Mouse (Mus musculus) layer of hippocampus, postnatal 10 days (tissue): ENCODE data around the gene Sigirr. TPM values are rescaled to one million over a fixed set of nuclear protein-coding genes. Genes with fewer than 3 reads are reported as not detected.

Source experiments
- DNase-seq, 2 experiments: peaks; one replicate each; pipeline ENCODE4 v3.0.0; 2021; ENCODE audit warnings: low spot score in 2 of 2
- total RNA-seq, 2 experiments: library from RNA; stranded (reverse); gene quantifications; 2 replicates each; pipeline ENCODE4 v1.2.3; 2021

The Sigirr gene
- total RNA-seq, 2 experiments from 2014 or later, result 2.1 to 2.5 TPM

GRCm38 (mm10) chr7:141061269-141061692 is 39.1 kb downstream of the Sigirr start:
- DNase-seq, result peak in 1 of 2 experiments; percentile 60

DNA sequence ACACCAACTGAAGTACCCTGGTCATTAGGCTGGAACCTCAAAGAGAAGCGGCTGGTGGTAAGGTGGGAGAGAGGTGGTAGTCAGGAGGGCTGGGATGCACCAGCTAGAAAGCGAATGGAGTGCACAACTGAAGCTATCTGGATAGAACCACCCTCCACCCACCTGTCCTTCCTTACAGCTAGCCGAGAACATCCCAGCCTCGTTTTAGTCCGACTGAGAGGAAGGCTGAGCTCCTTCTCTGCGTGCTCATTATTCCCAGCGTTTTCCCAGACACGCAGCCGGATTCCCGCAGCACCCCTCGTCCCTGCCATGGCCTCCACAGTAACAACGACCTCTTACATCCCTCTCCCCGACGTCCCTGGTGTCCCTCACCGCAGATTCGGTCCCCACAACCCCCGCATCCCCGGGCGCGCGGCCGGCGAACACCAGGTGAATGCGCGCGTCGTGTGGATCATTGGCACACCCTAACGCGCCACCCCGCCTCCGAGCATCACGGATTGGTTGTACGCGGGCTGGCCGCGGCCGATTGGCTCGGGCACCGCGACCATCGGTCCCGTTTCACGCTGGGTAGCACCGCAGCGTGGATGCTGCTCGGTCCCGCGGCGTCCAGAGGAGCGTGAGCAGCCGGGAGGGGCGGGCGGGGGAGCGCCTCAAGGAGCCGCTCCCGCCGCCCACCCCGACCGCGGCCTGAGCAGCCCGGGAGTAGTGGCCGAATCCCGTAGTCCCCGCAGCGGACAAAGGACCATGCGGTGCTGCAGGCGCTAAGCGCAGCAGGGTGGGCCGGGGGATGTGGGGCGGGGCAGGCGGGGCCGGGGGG is 39.7 kb downstream of the Sigirr start, which contains the start of gene B4galnt4:
TSS of gene B4galnt4 (plus strand) at position 679 of the 817 bp plus-strand sequence.
- DNase-seq, result peak; percentile 86 to 91

DNA sequence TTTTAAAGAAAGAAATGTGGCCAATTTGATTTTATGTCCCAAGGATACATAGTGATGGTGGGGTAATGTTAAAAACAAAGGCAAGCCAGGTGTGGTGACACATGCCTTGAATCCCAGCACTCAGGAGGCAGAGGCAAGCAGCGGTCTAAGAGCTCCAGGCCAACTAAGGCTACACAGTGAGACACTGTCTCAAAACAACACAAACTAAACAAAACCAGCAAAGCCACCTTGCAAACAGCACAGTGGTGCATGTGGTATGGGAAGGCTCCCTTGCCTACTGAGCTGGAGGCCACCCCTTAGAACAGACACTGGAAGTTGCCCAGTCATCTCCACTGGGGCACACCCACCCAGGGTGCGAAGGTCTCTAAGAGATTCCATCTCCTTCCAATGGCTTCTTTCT is 40.4 kb downstream of the Sigirr start:
- DNase-seq, result no peak

GRCm38 (mm10) chr7:141058601-141059341 is 41.6 kb downstream of the Sigirr start:
- no peak for DNase-seq

- DNase-seq, result no peak
Observed at GRCm38 (mm10) chr7:141057541-141057940, 42.8 kb downstream of the Sigirr start.

DNA sequence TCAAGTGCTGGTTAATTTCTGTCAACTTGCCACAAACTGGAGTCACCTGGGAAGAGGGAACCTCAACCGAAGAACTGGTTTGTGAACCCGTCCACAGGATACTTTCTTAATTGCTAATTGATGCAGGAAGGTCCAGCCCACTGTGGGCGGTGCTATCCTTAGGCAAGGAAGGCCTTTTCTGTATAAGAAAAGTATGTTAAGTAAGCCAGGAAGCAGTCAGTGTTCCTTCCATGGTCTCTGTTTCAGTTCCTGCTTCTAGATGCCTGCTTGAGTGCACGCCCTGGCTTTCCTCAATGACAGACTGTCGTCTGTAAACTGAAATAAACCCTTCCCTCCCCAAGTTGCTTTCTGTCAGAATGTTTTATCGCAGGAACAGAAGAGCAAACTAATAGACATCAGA is 43.4 kb downstream of the Sigirr start:
- no peak for DNase-seq

DNA sequence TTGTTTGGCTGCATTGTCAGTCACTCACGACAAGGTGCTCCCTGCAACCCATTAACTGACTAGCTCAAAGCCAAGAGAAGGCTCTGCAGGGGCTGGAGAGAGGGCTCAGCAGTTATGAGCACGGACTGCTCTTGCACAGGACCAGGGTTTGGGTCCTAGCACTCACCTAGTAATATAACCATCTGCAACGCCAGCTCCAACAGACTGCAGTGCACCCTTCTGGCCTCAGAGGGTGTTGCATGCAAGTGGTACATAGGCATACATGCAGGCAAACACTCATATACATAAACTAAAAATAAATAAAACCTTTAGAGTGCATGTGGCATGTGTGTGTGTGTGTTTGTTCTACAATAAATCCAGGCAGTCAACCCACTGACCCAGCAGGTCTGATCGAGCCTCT is 44.6 kb downstream of the Sigirr start:
- no peak for DNase-seq

DNA sequence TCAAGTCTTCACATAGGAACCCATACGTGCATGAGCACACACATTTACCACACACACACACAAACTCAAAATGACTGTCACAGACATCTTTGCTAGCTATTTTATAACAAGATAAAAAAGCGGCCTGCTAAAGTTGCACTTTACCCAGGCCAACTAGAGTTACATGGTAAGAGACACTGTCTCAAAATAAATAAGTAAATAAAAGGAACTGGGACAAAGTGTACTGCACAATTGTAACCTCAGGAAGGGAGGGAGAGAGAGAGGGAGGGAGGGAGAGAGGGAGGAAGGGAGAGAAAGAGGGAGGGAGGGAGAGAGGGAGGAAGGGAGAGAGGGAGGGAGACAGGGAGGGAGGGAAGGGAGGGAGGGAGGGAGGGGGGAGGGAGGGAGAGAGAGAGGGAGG is 48.0 kb downstream of the Sigirr start:
- no peak for DNase-seq

DNA sequence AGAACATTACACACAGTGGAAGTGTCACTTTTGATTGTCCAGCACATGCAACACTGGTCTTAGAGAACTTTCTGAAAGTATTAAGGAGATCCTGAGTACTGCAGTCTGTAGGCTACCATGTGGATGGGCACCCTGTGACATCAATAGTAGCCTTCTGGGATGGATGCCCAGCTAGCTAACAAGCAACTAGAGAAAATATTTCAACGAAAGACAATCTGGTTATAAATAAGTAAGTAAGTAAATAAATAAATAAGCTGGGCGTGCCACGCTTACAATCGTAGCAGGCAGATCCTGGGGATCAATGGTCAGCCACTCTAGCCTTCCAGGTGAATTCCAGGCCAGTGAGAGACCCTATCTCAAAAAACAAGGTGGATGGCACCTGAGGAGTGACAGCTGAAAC is 48.4 kb downstream of the Sigirr start:
- DNase-seq, result no peak

- DNase-seq, result no peak
Observed at GRCm38 (mm10) chr7:141051060-141051685, 49.2 kb downstream of the Sigirr start.

DNA sequence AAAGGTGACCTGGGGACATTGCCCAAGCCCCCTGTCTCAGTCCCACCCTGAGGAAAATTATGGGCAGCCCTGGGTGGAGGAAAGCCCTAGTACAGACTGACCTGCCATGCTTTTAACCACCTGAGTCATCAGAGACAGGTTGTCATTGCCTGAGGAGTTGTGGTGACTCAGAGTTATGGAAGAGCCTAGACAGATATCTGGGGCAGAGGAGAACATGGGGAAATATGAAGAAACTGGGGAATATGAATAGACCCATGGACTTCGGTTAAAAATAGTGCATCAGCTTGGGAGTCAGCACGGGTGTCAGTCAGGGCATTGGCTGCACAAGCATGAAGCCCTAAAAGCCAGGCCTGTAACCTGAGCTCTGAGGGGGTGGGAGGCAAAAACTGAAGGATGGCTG is 51.0 kb downstream of the Sigirr start:
- no peak for DNase-seq

GRCm38 (mm10) chr7:141048226-141049218 is 51.9 kb downstream of the Sigirr start:
- peak; percentile 95 for DNase-seq

GRCm38 (mm10) chr7:141047581-141048225 is 52.7 kb downstream of the Sigirr start:
- peak; percentile 67 to 76 for DNase-seq

- no peak for DNase-seq
Observed at GRCm38 (mm10) chr7:141046931-141047580, 53.3 kb downstream of the Sigirr start.

- no peak for DNase-seq
Observed at GRCm38 (mm10) chr7:141042539-141042938, 57.8 kb downstream of the Sigirr start.

DNA sequence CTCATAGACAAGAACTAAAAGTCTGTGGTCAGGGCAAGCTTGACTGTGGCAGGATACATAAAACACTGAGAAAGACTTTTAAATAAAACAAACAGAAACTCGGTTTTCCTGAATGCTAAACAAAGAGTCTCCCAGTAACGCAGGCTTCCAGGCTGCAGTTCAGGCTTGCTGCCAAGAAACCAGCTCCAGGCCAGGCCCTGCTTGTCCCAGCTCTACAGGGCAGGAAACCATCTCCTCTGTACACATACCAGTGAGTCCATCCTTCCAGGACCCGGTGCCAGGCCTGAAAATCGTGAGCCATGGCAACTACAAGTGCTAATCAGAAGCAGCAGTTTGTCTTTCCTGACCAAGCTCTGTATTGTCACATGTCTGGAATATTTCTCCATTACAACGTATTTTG is 58.7 kb downstream of the Sigirr start:
- DNase-seq, result peak; percentile 61 to 68
